Mouse (Mus musculus) limb, embryonic 14.5 days (tissue): ENCODE measurements around the gene Fyb. TPM values are rescaled to one million over a fixed set of nuclear protein-coding genes. Genes with fewer than 3 reads are reported as not detected.

ENCODE experiments used
- ATAC-seq: fragments of 200-750 bp; cut with Nextera tagmentation; 2 replicates; pipeline ENCODE4 v1.8.0; 2017; ENCODE audit warnings: low read depth, moderate number of reproducible peaks, moderate TSS enrichment; ENCODE audit not compliant: low FRiP score
- DNase-seq: peaks from one replicate; pipeline ENCODE4 v3.0.0-alpha.2; 2015; ENCODE audit warnings: low spot score
- H3K27ac ChIP-seq: fragments of 300-500 bp; sonication (generic); replicated peaks from 2 replicates; pipeline ENCODE4 v1.5.1; 2014; ENCODE audit warnings: low read depth, mild to moderate bottlenecking, low read length, moderate library complexity, mixed read lengths
- H3K27me3 ChIP-seq: fragments of 300-500 bp; sonication (generic); 2 replicates; pipeline ENCODE4 v1.6.1; 2014; ENCODE audit warnings: low read length, mixed read lengths; ENCODE audit not compliant: control insufficient read depth, insufficient read depth
- H3K36me3 ChIP-seq: fragments of 300-500 bp; sonication (generic); 2 replicates; pipeline ENCODE4 v1.6.1; 2014; ENCODE audit warnings: mild to moderate bottlenecking, low read length, moderate library complexity, mixed read lengths; ENCODE audit not compliant: control insufficient read depth, insufficient read depth
- H3K4me1 ChIP-seq: fragments of 300-500 bp; sonication (generic); 2 replicates; pipeline ENCODE4 v1.6.1; 2014; ENCODE audit warnings: antibody characterized with exemption, low read length, mixed read lengths; ENCODE audit not compliant: control insufficient read depth, insufficient read depth
- H3K4me2 ChIP-seq: fragments of 300-500 bp; sonication (generic); replicated peaks from 2 replicates; pipeline ENCODE4 v1.6.1; 2014; ENCODE audit warnings: low read depth, mild to moderate bottlenecking, low read length, moderate library complexity; ENCODE audit not compliant: severe bottlenecking
- H3K4me3 ChIP-seq: fragments of 300-500 bp; sonication (generic); replicated peaks from 2 replicates; pipeline ENCODE4 v1.5.1; 2014; ENCODE audit warnings: low read length
- H3K9ac ChIP-seq: fragments of 300-500 bp; sonication (generic); 2 replicates; pipeline ENCODE4 v1.6.1; 2014; ENCODE audit warnings: mild to moderate bottlenecking, low read depth, low read length, moderate library complexity; ENCODE audit not compliant: severe bottlenecking
- H3K9me3 ChIP-seq: fragments of 300-500 bp; sonication (generic); 2 replicates; pipeline ENCODE4 v1.6.1; 2016; ENCODE audit warnings: low read length; ENCODE audit not compliant: control insufficient read depth
- POLR2A ChIP-seq: fragments of 200-500 bp; IDR thresholded peaks from 2 replicates; pipeline ENCODE4 v1.8.0; 2012; ENCODE audit warnings: inconsistent platforms, mild to moderate bottlenecking, moderate library complexity, borderline replicate concordance; ENCODE audit not compliant: insufficient read depth, insufficient read length; ENCODE audit errors: extremely low read depth
- WGBS: fragments of 180-500 bp; shearing (Covaris S2); extraction: QIAGEN DNeasy Blood & Tissue Kit; methylation state at CpG from one replicate; pipeline ENCODE4 v1.1.7; 2014; 5-methylcytosine and 5-hydroxymethylcytosine counted together
- polyA plus RNA-seq, 2 experiments: library from polyadenylated mRNA; depleted of rRNA in 1 of 2; stranded (reverse) in 1 of 2; unstranded in 1 of 2; fragments of >200 nt; fragmentation: Nextera tagmentation in 1 of 2; extraction: Ambion mirVana in 1 of 2; gene quantifications; 2 replicates each; pipeline versions ENCODE4 v1.2.1 to v1.2.3; 2012 to 2014

Gene Fyb
- polyA plus RNA-seq, 2 experiments, result 6.0 to 8.0 TPM

GRCm38 (mm10) chr15:6624365-6625182 is 101.9 kb downstream of the Fyb start:
- H3K9me3 ChIP-seq, result no peaks in the 10 kb centered on the region
- H3K27ac ChIP-seq, result no peak overlapping the region
- peak overlapping the region; percentile 21; the same call in 1 of the 2 replicates for H3K9ac ChIP-seq
- H3K4me1 ChIP-seq, result peaks cover 12% of the 10 kb centered on the region
- H3K4me2 ChIP-seq, result peak overlapping the region; percentile 43
- TF ChIP-seq POLR2A, result no peak
- DNase-seq, result no peak
- WGBS, result 24% methylated on average over 18 of the region's 18 CpGs
- no peaks in the 10 kb centered on the region for H3K27me3 ChIP-seq
- peak overlapping the region; percentile 17; the same call in 1 of the 2 replicates for H3K4me3 ChIP-seq
- ATAC-seq, result no peak; the same call in 1 of the 2 replicates
- no peaks in the 10 kb centered on the region for H3K36me3 ChIP-seq

GRCm38 (mm10) chr15:6625607-6626033 is 103.0 kb downstream of the Fyb start:
- 2% methylated on average over 6 of the region's 6 CpGs for WGBS
- Histone ChIP-seq H3K9ac (no peak overlapping the region), H3K9me3 (no peaks in the 10 kb centered on the region), H3K27me3 (no peaks in the 10 kb centered on the region), H3K27ac (no peak overlapping the region), H3K4me1 (peaks cover 12% of the 10 kb centered on the region), H3K4me2 (no peak overlapping the region; the same call in 1 of the 2 replicates), H3K36me3 (no peaks in the 10 kb centered on the region), H3K4me3 (no peak overlapping the region)
- no peak for TF ChIP-seq POLR2A
- ATAC-seq (no peak; the same call in 1 of the 2 replicates), DNase-seq (peak; percentile 82)

- peaks cover 12% of the 10 kb centered on the region for H3K4me1 ChIP-seq
- no peaks in the 10 kb centered on the region for H3K27me3 ChIP-seq
- H3K4me3 ChIP-seq, result no peak overlapping the region
- H3K9ac ChIP-seq, result no peak overlapping the region
- TF ChIP-seq POLR2A, result no peak
- DNase-seq (no peak), ATAC-seq (no peak)
- no peak overlapping the region for H3K4me2 ChIP-seq
- no peaks in the 10 kb centered on the region for H3K9me3 ChIP-seq
- no peak overlapping the region for H3K27ac ChIP-seq
- WGBS, result 69% methylated on average over 5 of the region's 5 CpGs
- H3K36me3 ChIP-seq, result no peaks in the 10 kb centered on the region
These were observed 103.5 kb downstream of the Fyb start for GRCm38 (mm10) chr15:6626123-6626522.

GRCm38 (mm10) chr15:6628431-6629077 is 105.9 kb downstream of the Fyb start:
- no peaks in the 10 kb centered on the region for H3K36me3 ChIP-seq
- H3K9ac ChIP-seq, result no peak overlapping the region
- ATAC-seq (no peak), DNase-seq (no peak)
- TF ChIP-seq POLR2A, result no peak
- no peaks in the 10 kb centered on the region for H3K27me3 ChIP-seq
- no peaks in the 10 kb centered on the region for H3K9me3 ChIP-seq
- H3K4me3 ChIP-seq, result no peak overlapping the region
- 89% methylated on average over 6 of the region's 6 CpGs for WGBS
- peaks cover 12% of the 10 kb centered on the region for H3K4me1 ChIP-seq
- H3K27ac ChIP-seq, result no peak overlapping the region
- no peak overlapping the region for H3K4me2 ChIP-seq

GRCm38 (mm10) chr15:6629174-6629573 is 106.5 kb downstream of the Fyb start:
- 75% methylated on average over 4 of the region's 4 CpGs for WGBS
- peaks cover 12% of the 10 kb centered on the region for H3K4me1 ChIP-seq
- H3K27ac ChIP-seq, result no peak overlapping the region
- H3K4me2 ChIP-seq, result no peak overlapping the region
- no peaks in the 10 kb centered on the region for H3K36me3 ChIP-seq
- H3K4me3 ChIP-seq, result no peak overlapping the region
- no peak for DNase-seq
- H3K27me3 ChIP-seq, result no peaks in the 10 kb centered on the region
- H3K9me3 ChIP-seq, result no peaks in the 10 kb centered on the region
- H3K9ac ChIP-seq, result no peak overlapping the region
- TF ChIP-seq POLR2A, result no peak
- ATAC-seq, result no peak
